Mouse (Mus musculus) embryonic facial prominence, embryonic 15.5 days (tissue): ENCODE results near the gene Olfr474. TPM values are rescaled to one million over a fixed set of nuclear protein-coding genes. Genes with fewer than 3 reads are reported as not detected.
"Not testable (repeated sequence)": the region's sequence is repeated elsewhere in the genome, so short reads cannot be mapped to it uniquely, and the experiment has no call there.

Source experiments
- ATAC-seq: fragments of 200-750 bp; cut with Nextera tagmentation; 2 replicates; pipeline ENCODE4 v1.8.0; 2017; ENCODE audit warnings: low read depth, moderate TSS enrichment; ENCODE audit not compliant: insufficient number of reproducible peaks, low FRiP score, low TSS enrichment
- H3K27ac ChIP-seq: fragments of 300-500 bp; sonication (generic); replicated peaks from 2 replicates; pipeline ENCODE4 v1.5.1; 2015; ENCODE audit warnings: mild to moderate bottlenecking, inconsistent platforms
- H3K27me3 ChIP-seq: fragments of 300-500 bp; sonication (generic); 2 replicates; pipeline ENCODE4 v1.6.1; 2015; ENCODE audit warnings: inconsistent platforms
- H3K36me3 ChIP-seq: fragments of 300-500 bp; sonication (generic); 2 replicates; pipeline ENCODE4 v1.6.1; 2015; ENCODE audit warnings: mild to moderate bottlenecking, inconsistent platforms
- H3K4me1 ChIP-seq: fragments of 300-500 bp; sonication (generic); 2 replicates; pipeline ENCODE4 v1.6.1; 2015; ENCODE audit warnings: inconsistent platforms
- H3K4me2 ChIP-seq: fragments of 300-500 bp; sonication (generic); replicated peaks from 2 replicates; pipeline ENCODE4 v1.6.1; 2015; ENCODE audit warnings: mild to moderate bottlenecking, inconsistent platforms
- H3K4me3 ChIP-seq: fragments of 300-500 bp; sonication (generic); replicated peaks from 2 replicates; pipeline ENCODE4 v1.5.1; 2015; ENCODE audit warnings: mild to moderate bottlenecking, inconsistent platforms
- H3K9ac ChIP-seq: fragments of 300-500 bp; sonication (generic); 2 replicates; pipeline ENCODE4 v1.6.1; 2015; ENCODE audit warnings: inconsistent platforms
- H3K9me3 ChIP-seq: fragments of 300-500 bp; sonication (generic); replicated peaks from 2 replicates; pipeline ENCODE4 v1.6.1; 2016; ENCODE audit warnings: inconsistent platforms
- WGBS: fragments of 180-500 bp; shearing (Covaris S2); methylation state at CpG from one replicate; pipeline ENCODE4 v1.1.7; 2015; 5-methylcytosine and 5-hydroxymethylcytosine counted together
- polyA plus RNA-seq: library from polyadenylated mRNA; unstranded; fragments of >200 nt; fragmentation: Nextera tagmentation; extraction: Ambion mirVana; gene quantifications from 2 replicates; pipeline ENCODE4 v1.2.1, GENCODE M21; 2015

Olfr474 gene
- not detected in 2 replicates for polyA plus RNA-seq

- ATAC-seq: no peak
- H3K27me3 ChIP-seq: no peaks in the 10 kb centered on the region
- no peak within 1 kb of the TSS for H3K27ac ChIP-seq
- no peak within 1 kb of the TSS for H3K9ac ChIP-seq
- no peak within 1 kb of the TSS for H3K4me2 ChIP-seq
- 87% methylated on average over 1 of the region's 1 CpGs for WGBS
- H3K9me3 ChIP-seq: no peaks in the 10 kb centered on the region
- H3K36me3 ChIP-seq: no peaks in the 10 kb centered on the region
- no peak within 1 kb of the TSS for H3K4me3 ChIP-seq
- no peaks in the 10 kb centered on the region for H3K4me1 ChIP-seq
Observed at GRCm38 (mm10) chr7:107954343-107954742, at the start of gene Olfr474. Olfr474 (plus strand) TSS chr7:107954643.

GRCm38 (mm10) chr7:107930146-107930545 lies 24.3 kb upstream of the Olfr474 start, which contains the start of gene Olfr473:
Olfr473 (plus strand) TSS chr7:107930446.
- no peaks in the 10 kb centered on the region for H3K4me1 ChIP-seq
- no peak for ATAC-seq
- no peaks in the 10 kb centered on the region for H3K9me3 ChIP-seq
- H3K27me3 ChIP-seq: no peaks in the 10 kb centered on the region
- 94% methylated on average over 1 of the region's 1 CpGs for WGBS
- H3K4me3 ChIP-seq: no peak within 1 kb of the TSS
- H3K4me2 ChIP-seq: no peak within 1 kb of the TSS
- no peak within 1 kb of the TSS for H3K9ac ChIP-seq
- H3K27ac ChIP-seq: no peak within 1 kb of the TSS
- H3K36me3 ChIP-seq: no peaks in the 10 kb centered on the region

GRCm38 (mm10) chr7:107952539-107952938 lies 1.9 kb upstream of the Olfr474 start:
- WGBS: 96% methylated on average over 12 of the region's 12 CpGs

GRCm38 (mm10) chr7:107964503-107964902 lies 10.1 kb downstream of the Olfr474 start, which contains the start of gene Olfr476:
Olfr476 (plus strand) TSS chr7:107964803.
- ATAC-seq: no peak

More at GRCm38 (mm10) chr7:107952539-107952938, 1.9 kb upstream of the Olfr474 start:
- H3K4me1 ChIP-seq, ATAC-seq, H3K9me3 ChIP-seq, H3K27me3 ChIP-seq, H3K27ac ChIP-seq, H3K4me2 ChIP-seq, H3K36me3 ChIP-seq, H3K9ac ChIP-seq, H3K4me3 ChIP-seq: not testable (repeated sequence)

GRCm38 (mm10) chr7:107986393-107986792 lies 31.9 kb downstream of the Olfr474 start, which contains the start of gene Olfr477:
Olfr477 (plus strand) TSS chr7:107986693.
- H3K4me3 ChIP-seq: no peak within 1 kb of the TSS
- 72% methylated on average over 2 of the region's 2 CpGs for WGBS

More at GRCm38 (mm10) chr7:107964503-107964902, 10.1 kb downstream of the Olfr474 start, which contains the start of gene Olfr476:
- Histone ChIP-seq H3K27ac (no peak within 1 kb of the TSS), H3K9me3 (no peaks in the 10 kb centered on the region), H3K9ac (no peak within 1 kb of the TSS), H3K36me3 (no peaks in the 10 kb centered on the region), H3K4me2 (no peak within 1 kb of the TSS), H3K4me3 (no peak within 1 kb of the TSS), H3K27me3 (no peaks in the 10 kb centered on the region), H3K4me1 (no peaks in the 10 kb centered on the region)
- 41% methylated on average over 1 of the region's 1 CpGs for WGBS

More at GRCm38 (mm10) chr7:107986393-107986792, 31.9 kb downstream of the Olfr474 start, which contains the start of gene Olfr477:
- Histone ChIP-seq H3K27me3 (no peaks in the 10 kb centered on the region), H3K9me3 (no peaks in the 10 kb centered on the region), H3K36me3 (no peaks in the 10 kb centered on the region), H3K4me1 (no peaks in the 10 kb centered on the region), H3K27ac (no peak within 1 kb of the TSS), H3K4me2 (no peak within 1 kb of the TSS), H3K9ac (no peak within 1 kb of the TSS)
- no peak for ATAC-seq

Other genes starting within 250 kb of the Olfr474 start
- gene Cyb5r2, start 196.6 kb upstream of the Olfr474 start, polyA plus RNA-seq: 0.53 and 0.72 TPM in 2 replicates
- gene Ovch2, start 153.4 kb upstream of the Olfr474 start, polyA plus RNA-seq: not detected in 2 replicates
- 0.18 TPM in 1 of 2 replicates, not detected in the other for gene Olfr467, start 142.4 kb upstream of the Olfr474 start, polyA plus RNA-seq
- not detected in 2 replicates for gene Olfr469, start 129.1 kb upstream of the Olfr474 start, polyA plus RNA-seq
- gene Olfr470, start 107.2 kb upstream of the Olfr474 start, polyA plus RNA-seq: not detected in 2 replicates
- gene Olfr472, start 56.7 kb upstream of the Olfr474 start, polyA plus RNA-seq: 0.15 TPM in 1 of 2 replicates, not detected in the other
- not detected in 2 replicates for gene Olfr473, start 24.2 kb upstream of the Olfr474 start, polyA plus RNA-seq
- gene Olfr476, start 10.2 kb downstream of the Olfr474 start, polyA plus RNA-seq: not detected in 2 replicates
- gene Olfr477, start 32.0 kb downstream of the Olfr474 start, polyA plus RNA-seq: not detected in 2 replicates
- gene Olfr478, start 79.3 kb downstream of the Olfr474 start, polyA plus RNA-seq: 0.16 TPM in 1 of 2 replicates, not detected in the other
- gene Olfr479, start 96.0 kb downstream of the Olfr474 start, polyA plus RNA-seq: 0.05 and 0.09 TPM in 2 replicates
- not detected in 2 replicates for gene Olfr480, start 112.7 kb downstream of the Olfr474 start, polyA plus RNA-seq
- gene Olfr481, start 125.2 kb downstream of the Olfr474 start, polyA plus RNA-seq: 0.59 and 0.88 TPM in 2 replicates
- 0.12 TPM in 1 of 2 replicates, not detected in the other for gene Olfr482, start 142.9 kb downstream of the Olfr474 start, polyA plus RNA-seq
- 0.11 TPM in 1 of 2 replicates, not detected in the other for gene Olfr483, start 146.2 kb downstream of the Olfr474 start, polyA plus RNA-seq
- gene Olfr484, start 172.8 kb downstream of the Olfr474 start, polyA plus RNA-seq: 0.15 TPM in 1 of 2 replicates, not detected in the other
- 0.30 and 0.69 TPM in 2 replicates for gene Olfr485, start 205.2 kb downstream of the Olfr474 start, polyA plus RNA-seq
- not detected in 2 replicates for gene Olfr486, start 218.1 kb downstream of the Olfr474 start, polyA plus RNA-seq